Mouse (Mus musculus): ENCODE results near the gene Sun3. TPM values are rescaled to one million over a fixed set of nuclear protein-coding genes. Genes with fewer than 3 reads are reported as not detected.

Gene Sun3
- polyA plus RNA-seq, 1 experiment from 2014 or later, result not detected

DNA sequence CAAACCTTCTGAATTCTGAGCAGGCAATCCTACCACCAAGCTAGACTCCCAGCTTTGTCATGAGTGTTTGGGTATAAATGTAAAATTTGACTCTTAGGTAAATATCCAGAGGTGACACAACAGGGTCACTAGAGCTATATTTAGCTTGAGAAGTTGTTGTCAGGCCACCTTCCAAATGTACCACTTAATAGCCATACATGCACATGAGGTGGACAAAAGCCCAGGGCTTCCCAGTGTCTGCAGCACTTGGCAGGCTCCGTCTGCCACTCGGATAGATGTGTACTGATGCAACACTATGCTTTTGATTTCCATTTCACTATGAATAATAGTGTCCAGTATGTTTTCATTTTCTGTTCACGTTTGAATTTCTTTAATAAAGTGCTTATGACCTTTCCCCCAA is 23.6 kb downstream of the Sun3 start:
- H3K36me3 ChIP-seq, result no peaks in the 10 kb centered on the region
- H3K9ac ChIP-seq, result no peak overlapping the region
- H3K4me2 ChIP-seq, result no peak overlapping the region
- no peak for DNase-seq
- H3K9me3 ChIP-seq (replicated peaks), result no peaks in the 10 kb centered on the region
- no peak overlapping the region for H3K27ac ChIP-seq
- 0 out of 2 replicates have a peak, but pooled peaks cover 2% of the 10 kb centered on the region for H3K27me3 ChIP-seq
- ATAC-seq (ENCODE audit: low read depth), result no peak
- no peak overlapping the region for H3K4me3 ChIP-seq (replicated peaks)
- no peaks in the 10 kb centered on the region for H3K4me1 ChIP-seq (replicated peaks)
- WGBS (ENCODE audit: insufficient replicate concordance), result 58% methylated on average over 3 of the region's 3 CpGs

DNA sequence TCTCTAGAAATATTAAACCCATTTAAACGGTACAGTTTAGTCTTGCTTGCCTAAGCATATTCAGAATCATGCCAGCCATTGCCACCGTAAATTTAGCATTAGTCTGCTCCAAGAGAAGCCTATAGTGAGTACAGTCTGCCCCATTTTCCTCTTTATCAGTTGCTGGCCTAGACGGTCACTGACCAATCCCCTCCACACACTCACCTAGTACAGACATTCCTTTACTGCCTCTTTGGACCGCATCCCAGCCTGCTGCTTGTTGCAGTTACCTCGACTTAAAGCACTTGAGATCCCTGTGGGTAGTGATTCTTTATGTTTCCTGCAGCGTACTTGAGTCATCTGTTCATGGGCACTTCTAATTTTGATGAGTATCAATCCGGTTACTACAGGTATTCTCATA is 24.0 kb downstream of the Sun3 start:
- DNase-seq, result no peak
- H3K36me3 ChIP-seq, result no peaks in the 10 kb centered on the region
- H3K4me3 ChIP-seq (replicated peaks), result no peak overlapping the region
- no peak overlapping the region for H3K27ac ChIP-seq
- no peaks in the 10 kb centered on the region for H3K9me3 ChIP-seq (replicated peaks)
- H3K27me3 ChIP-seq, result 0 out of 2 replicates have a peak, but pooled peaks cover 2% of the 10 kb centered on the region
- ATAC-seq (ENCODE audit: low read depth), result no peak
- 51% methylated on average over 7 of the region's 7 CpGs for WGBS (ENCODE audit: insufficient replicate concordance)
- H3K9ac ChIP-seq, result no peak overlapping the region
- H3K4me1 ChIP-seq (replicated peaks), result no peaks in the 10 kb centered on the region
- H3K4me2 ChIP-seq, result no peak overlapping the region

DNA sequence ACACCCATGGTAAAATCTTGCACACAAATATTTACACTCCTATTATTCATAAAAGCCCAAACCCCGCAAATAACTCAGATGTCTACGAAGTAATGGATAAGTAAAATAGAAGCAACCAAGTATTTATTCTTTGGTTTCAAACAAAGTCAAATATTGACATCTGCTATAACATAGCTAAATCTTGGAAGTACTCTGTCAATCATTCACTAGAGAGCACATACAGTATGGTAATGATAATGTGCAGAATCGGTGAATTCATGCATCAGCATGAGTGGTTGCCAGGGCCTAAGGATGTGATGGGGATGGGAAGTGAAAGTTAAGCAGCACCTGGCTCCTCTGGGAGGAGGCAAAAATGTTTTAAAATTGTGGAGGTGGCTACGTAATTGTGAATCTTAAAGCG is 28.6 kb downstream of the Sun3 start:
- H3K4me1 ChIP-seq (replicated peaks), result no peaks in the 10 kb centered on the region
- H3K4me2 ChIP-seq, result no peak overlapping the region
- no peak overlapping the region for H3K9ac ChIP-seq
- 80% methylated on average over 5 of the region's 5 CpGs for WGBS (ENCODE audit: insufficient replicate concordance)
- ATAC-seq (ENCODE audit: low read depth) (no peak), DNase-seq (no peak)
- H3K36me3 ChIP-seq, result no peaks in the 10 kb centered on the region
- no peak overlapping the region for H3K4me3 ChIP-seq (replicated peaks)
- 0 out of 2 replicates have a peak, but pooled peaks cover 2% of the 10 kb centered on the region for H3K27me3 ChIP-seq
- no peak overlapping the region for H3K27ac ChIP-seq
- no peaks in the 10 kb centered on the region for H3K9me3 ChIP-seq (replicated peaks)

DNA sequence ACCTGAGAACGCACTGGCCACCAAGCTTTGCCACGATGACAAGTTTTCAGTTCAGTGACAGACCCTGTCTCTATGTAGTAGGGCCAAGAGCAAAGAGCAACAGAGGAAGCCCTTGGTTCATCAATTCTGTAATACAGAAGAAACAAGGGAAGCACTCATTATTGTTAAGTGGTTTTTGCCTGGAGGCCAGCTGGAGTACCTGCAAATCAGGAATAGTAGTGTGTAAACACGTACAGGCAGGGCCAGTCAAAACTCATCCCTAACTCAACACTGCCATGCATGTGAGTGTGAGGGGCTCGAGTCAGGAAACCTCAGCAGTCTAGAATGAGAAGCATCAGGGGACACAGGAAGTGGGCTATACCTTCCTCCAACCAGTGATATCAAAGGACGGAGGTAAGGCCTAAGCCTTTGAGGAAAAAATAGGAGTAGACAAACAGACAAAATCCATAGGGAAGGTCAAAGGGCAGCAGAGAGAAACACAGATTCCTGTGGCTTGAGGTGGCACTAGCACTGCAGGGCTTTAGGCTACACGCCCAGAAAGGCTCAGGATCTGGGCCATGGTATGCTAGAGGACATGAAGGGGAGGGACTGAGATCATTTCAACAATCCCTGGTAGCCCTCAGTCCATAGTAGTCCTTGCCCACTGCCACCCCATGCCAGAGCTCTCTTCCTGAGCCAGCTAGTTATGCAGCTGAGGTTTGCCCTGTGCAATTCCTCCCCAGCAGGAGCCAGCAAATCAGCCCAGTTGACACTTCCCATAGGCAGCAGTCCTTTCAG is 30.1 kb downstream of the Sun3 start:
- 0 out of 2 replicates have a peak, but pooled peaks cover 2% of the 10 kb centered on the region for H3K27me3 ChIP-seq
- no peaks in the 10 kb centered on the region for H3K9me3 ChIP-seq (replicated peaks)
- ATAC-seq (ENCODE audit: low read depth) (0 out of 2 replicates have a peak, but pooled peaks have one; percentile 23), DNase-seq (no peak)
- no peak overlapping the region for H3K9ac ChIP-seq
- H3K4me3 ChIP-seq (replicated peaks), result no peak overlapping the region
- H3K36me3 ChIP-seq, result no peaks in the 10 kb centered on the region
- no peak overlapping the region for H3K27ac ChIP-seq
- 43% methylated on average over 6 of the region's 6 CpGs for whole genome bisulfite sequencing (ENCODE audit: insufficient replicate concordance)
- H3K4me1 ChIP-seq (replicated peaks), result no peaks in the 10 kb centered on the region
- H3K4me2 ChIP-seq, result no peak overlapping the region

DNA sequence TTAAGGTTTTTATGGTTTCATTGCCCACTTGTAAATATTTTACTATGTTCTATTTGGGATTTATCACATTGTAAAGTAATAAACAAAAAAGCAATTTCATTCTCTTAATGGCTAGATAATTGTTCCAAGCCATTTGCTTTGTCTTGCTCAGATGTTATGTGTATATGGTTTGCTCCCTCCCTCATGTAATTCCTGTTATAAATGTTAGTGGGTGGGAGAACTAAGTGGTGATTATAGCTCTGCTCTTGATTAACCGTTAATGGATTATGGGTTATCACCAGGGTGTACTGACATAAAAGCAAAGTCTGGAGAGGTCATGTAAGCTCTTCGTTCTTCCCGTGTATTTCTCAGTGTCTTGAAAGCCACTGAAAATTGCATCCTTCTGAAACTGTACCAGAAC is 34.1 kb downstream of the Sun3 start:
- H3K36me3 ChIP-seq, result no peaks in the 10 kb centered on the region
- DNase-seq, result no peak

DNA sequence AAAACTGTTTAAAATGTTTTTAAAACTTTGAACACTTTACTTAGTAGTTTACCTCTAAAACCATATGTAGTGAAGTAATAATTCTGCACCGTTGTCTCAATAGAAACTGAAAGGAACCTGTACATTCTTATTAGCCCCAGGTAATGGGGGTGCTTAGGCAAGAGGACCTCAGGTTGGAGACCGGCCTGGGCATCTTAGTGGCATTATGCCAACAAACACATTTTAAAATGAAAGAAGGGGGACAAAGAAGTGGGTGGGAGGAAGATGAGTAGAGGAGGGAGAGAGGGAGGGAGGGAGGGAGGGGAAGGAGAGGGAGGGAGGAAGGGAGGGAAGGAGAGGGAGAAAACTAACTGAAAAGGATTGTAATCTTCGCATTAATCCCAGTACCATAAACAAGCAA is 37.4 kb downstream of the Sun3 start:
- Histone ChIP-seq H3K4me1 (replicated peaks) (peaks cover 12% of the 10 kb centered on the region), H3K9me3 (replicated peaks) (no peaks in the 10 kb centered on the region), H3K27ac (peak overlapping the region; percentile 79; the same call in 1 of the 2 replicates), H3K4me2 (peak overlapping the region; percentile 77), H3K27me3 (no peaks in the 10 kb centered on the region), H3K4me3 (replicated peaks) (peak overlapping the region; percentile 84), H3K36me3 (peaks cover 16% of the 10 kb centered on the region), H3K9ac (peak overlapping the region; percentile 86)
- peak; percentile 37 for ATAC-seq (ENCODE audit: low read depth)
- under 1% methylated on average over 3 of the region's 3 CpGs for WGBS (ENCODE audit: insufficient replicate concordance)
- DNase-seq, result no peak

More for the DNA sequence above, 34.1 kb downstream of the Sun3 start:
- Histone ChIP-seq H3K4me2 (no peak overlapping the region), H3K27ac (no peak overlapping the region), H3K9me3 (replicated peaks) (no peaks in the 10 kb centered on the region), H3K27me3 (no peaks in the 10 kb centered on the region), H3K4me1 (replicated peaks) (peaks cover 6% of the 10 kb centered on the region), H3K9ac (no peak overlapping the region), H3K4me3 (replicated peaks) (no peak overlapping the region)
- no peak for ATAC-seq (ENCODE audit: low read depth)
- WGBS (ENCODE audit: insufficient replicate concordance), result 64% methylated on average over 3 of the region's 3 CpGs

DNA sequence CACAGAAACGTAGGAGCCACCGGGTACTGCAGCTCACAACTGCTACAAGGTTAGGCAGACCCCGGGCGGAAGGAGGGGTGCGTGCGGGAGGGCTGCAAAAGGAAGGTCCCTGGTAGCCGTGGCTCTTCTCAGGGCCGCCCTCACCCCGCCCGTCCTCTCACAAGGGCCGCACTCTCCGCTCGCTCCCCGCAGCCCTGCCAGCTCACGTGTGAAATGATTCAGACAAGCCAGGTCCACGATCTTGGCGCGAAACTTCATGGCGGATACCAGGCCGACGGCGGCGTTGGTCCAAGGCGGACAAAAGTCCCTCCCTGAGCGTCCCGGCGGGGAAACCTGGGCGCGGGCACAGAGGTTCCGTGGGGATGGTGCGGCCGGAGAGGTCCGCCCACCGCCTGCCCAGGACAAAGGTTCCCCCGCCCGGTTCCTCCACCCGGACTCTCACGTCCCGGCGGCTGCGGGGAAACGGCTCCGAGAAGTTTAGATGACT is 37.9 kb downstream of the Sun3 start, which contains the start of gene Hus1:
Gene Hus1, minus strand, starts transcription at position 339 of the 487 bp plus-strand sequence.
- H3K27me3 ChIP-seq, result no peaks in the 10 kb centered on the region
- peak within 1 kb of the TSS; percentile 77 for H3K4me2 ChIP-seq
- H3K9me3 ChIP-seq (replicated peaks), result no peaks in the 10 kb centered on the region
- peak; percentile 95 for ATAC-seq (ENCODE audit: low read depth)
- under 1% methylated on average over 43 of the region's 43 CpGs for WGBS (ENCODE audit: insufficient replicate concordance)
- H3K27ac ChIP-seq, result peak within 1 kb of the TSS; percentile 79
- DNase-seq, result peak; percentile 79
- H3K4me1 ChIP-seq (replicated peaks), result peaks cover 12% of the 10 kb centered on the region
- peak within 1 kb of the TSS; percentile 84 for H3K4me3 ChIP-seq (replicated peaks)
- peak within 1 kb of the TSS; percentile 86 for H3K9ac ChIP-seq
- H3K36me3 ChIP-seq, result peaks cover 19% of the 10 kb centered on the region

DNA sequence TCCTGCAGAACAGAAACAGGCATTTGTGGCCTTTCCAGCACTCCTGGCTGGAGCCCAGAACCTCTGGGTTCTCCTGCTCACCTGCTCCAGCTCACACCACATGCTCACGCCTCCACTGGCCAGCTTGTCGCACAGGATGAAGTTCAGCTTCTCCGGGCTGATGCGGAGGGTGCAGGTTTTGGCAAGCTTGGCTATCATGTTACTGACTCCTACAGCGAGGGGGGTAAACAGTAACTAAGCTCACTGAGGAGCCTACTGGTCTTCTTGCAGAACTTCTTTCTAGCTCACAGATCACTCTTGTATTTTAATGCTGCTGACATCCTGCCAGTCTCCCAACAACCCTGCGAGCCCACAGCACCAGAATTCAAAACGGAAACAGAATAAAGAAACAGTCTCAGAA is 38.4 kb downstream of the Sun3 start:
- Histone ChIP-seq H3K4me2 (peak overlapping the region; percentile 77), H3K9ac (peak overlapping the region; percentile 86), H3K36me3 (peaks cover 24% of the 10 kb centered on the region), H3K9me3 (replicated peaks) (no peaks in the 10 kb centered on the region), H3K27ac (peak overlapping the region; percentile 79), H3K4me3 (replicated peaks) (peak overlapping the region; percentile 84), H3K4me1 (replicated peaks) (peaks cover 12% of the 10 kb centered on the region), H3K27me3 (no peaks in the 10 kb centered on the region)
- ATAC-seq (ENCODE audit: low read depth) (peak; percentile 69), DNase-seq (peak; percentile 17)
- WGBS (ENCODE audit: insufficient replicate concordance), result under 1% methylated on average over 7 of the region's 7 CpGs

DNA sequence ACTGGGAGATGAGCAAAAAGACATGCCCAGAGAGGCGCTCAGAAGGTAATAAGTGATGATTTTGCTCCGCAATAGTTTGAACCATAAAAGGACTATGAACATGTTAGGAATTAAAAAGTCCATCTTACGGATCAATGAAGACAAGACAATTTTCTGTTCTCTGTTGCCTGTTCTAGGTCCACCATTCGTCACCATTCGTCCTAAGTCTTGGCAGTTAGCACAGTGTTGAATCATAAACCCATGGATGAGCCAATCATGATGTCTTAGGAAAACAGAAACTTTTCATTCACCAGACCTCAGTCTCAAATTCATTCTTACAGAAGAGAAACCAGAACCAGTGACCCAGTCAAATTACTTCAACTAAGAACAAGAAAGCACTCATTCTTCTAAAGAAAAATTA is 40.0 kb downstream of the Sun3 start:
- Histone ChIP-seq H3K9me3 (replicated peaks) (no peaks in the 10 kb centered on the region), H3K4me2 (peak overlapping the region; percentile 6; the same call in 1 of the 2 replicates), H3K27me3 (no peaks in the 10 kb centered on the region), H3K27ac (no peak overlapping the region), H3K36me3 (peaks cover 40% of the 10 kb centered on the region), H3K9ac (no peak overlapping the region), H3K4me1 (replicated peaks) (peaks cover 12% of the 10 kb centered on the region), H3K4me3 (replicated peaks) (no peak overlapping the region)
- no peak for ATAC-seq (ENCODE audit: low read depth)
- no peak for DNase-seq
- 83% methylated on average over 5 of the region's 5 CpGs for WGBS (ENCODE audit: insufficient replicate concordance)

DNA sequence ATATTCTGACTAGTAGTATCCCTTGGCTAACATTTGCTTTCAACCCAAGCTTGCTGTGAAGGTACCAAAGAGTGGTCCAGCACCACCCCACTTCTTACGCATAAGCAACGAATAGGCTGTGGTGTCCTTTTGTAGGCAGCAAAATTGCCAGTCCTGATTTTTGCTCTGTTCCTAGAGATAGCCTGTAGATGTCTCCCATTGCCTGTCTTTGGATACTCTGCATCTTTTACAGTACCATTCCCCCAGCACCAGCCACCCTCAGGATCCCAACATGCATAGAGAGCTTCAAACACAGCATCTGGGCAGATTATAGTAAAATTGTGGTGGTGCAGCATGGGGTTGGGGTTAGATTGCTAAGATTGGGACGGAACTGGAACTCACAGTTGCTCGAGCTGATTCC is 60.7 kb downstream of the Sun3 start:
- peaks cover 24% of the 10 kb centered on the region for H3K36me3 ChIP-seq
- ATAC-seq (ENCODE audit: low read depth) (no peak), DNase-seq (no peak)
- 54% methylated on average over 4 of the region's 4 CpGs for WGBS (ENCODE audit: insufficient replicate concordance)
- H3K4me1 ChIP-seq (replicated peaks), result peaks cover 11% of the 10 kb centered on the region
- H3K9ac ChIP-seq, result no peak overlapping the region
- H3K27ac ChIP-seq, result no peak overlapping the region
- no peak overlapping the region for H3K4me2 ChIP-seq
- H3K4me3 ChIP-seq (replicated peaks), result no peak overlapping the region
- no peaks in the 10 kb centered on the region for H3K9me3 ChIP-seq (replicated peaks)
- peaks cover 8% of the 10 kb centered on the region; the same call in 1 of the 2 replicates for H3K27me3 ChIP-seq

DNA sequence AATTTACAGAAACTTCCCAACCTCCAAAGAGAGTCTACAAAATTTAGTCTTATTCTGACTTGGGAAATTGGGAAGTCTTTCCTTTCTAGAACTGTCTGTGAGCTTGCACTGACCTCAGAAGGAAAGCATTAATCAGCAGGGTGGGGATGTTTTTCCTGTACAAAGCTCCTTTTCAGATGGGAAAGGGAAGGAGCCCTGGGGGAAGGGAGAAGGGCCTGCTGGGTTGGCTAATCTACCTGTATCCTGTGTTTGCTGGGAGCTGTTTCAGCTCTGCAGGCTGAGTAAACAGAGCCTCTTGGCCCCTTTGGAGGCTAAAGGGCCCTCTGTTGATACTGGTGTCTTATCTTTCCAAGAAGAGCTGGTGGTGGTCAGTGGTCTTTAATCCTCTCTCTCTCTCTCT is 62.7 kb downstream of the Sun3 start:
- Histone ChIP-seq H3K27me3 (peaks cover 8% of the 10 kb centered on the region; the same call in 1 of the 2 replicates), H3K4me1 (replicated peaks) (peaks cover 11% of the 10 kb centered on the region), H3K36me3 (peaks cover 7% of the 10 kb centered on the region), H3K9me3 (replicated peaks) (no peaks in the 10 kb centered on the region), H3K9ac (no peak overlapping the region), H3K27ac (no peak overlapping the region), H3K4me2 (no peak overlapping the region), H3K4me3 (replicated peaks) (no peak overlapping the region)
- DNase-seq (no peak), ATAC-seq (ENCODE audit: low read depth) (no peak)

Measured in liver, embryonic 13.5 days (tissue).